In the genomic region with DNA sequence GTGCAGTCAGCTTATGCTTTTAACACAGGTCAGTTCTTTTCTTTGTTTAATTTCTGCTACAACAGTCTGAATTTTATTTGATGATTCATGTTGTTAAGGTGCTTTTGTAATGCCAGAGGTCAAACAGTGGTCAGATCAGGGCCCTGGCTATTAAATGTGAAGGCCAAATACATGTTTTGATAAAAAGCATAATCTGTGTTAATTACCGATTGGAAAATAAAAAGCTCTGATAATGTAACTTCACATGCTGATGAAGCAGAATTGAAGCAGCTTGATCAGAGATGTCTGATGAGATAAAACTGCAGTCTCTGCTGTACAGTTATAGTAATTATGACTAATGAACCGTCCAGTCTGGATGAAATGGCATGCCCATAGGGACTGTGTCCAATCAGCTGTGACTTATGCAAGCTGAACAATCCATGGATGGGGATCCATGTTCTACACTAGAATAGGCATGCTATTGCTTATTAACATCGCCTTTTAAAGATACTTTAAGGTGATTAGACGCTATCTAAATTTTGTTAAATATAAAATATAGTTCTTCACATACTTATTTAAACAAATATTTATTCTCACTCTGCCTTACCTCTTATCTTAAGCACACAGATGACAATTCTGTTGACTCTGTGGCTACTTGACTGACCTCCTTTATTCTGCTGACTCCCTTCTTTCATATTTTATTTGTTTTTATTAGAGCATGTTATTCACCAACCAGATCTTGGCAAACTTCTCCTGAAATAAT, we compare ENCODE assay signal across 19 mouse cellular contexts. TPM values are rescaled to one million over a fixed set of nuclear protein-coding genes. Genes with fewer than 3 reads are reported as not detected.
DNase-seq lines count a peak whose midpoint lies in the region; ATAC-seq and TF ChIP-seq lines count a peak whose summit lies in the region.
"Had no signal": no experiment of that assay in that cellular context is flagged by ENCODE, and none has a peak within 500 bp of the region (broad histone marks: within the 10 kb centered on the region; RNA-seq: fewer than 3 reads in every experiment).

No protein-coding gene starts in this region.

- H3K27ac ChIP-seq in midbrain, embryonic 14.5 days (replicated peaks; ENCODE audit: low read depth, low read length), result peak overlapping the region; percentile 47
- no peak overlapping the region for H3K27ac ChIP-seq in midbrain, embryonic 11.5 days (ENCODE audit: low read depth, low read length)
- no peak overlapping the region for H3K27ac ChIP-seq in liver, postnatal 0 days (ENCODE audit: low read depth)
- H3K27ac ChIP-seq: forebrain, embryonic 12.5 days; intestine, embryonic 15.5 days; kidney, postnatal 0 days had no signal

- no peak overlapping the region for H3K9ac ChIP-seq in midbrain, embryonic 14.5 days (replicated peaks; ENCODE audit: low read length)
- no peak overlapping the region for H3K9ac ChIP-seq in midbrain, embryonic 11.5 days (ENCODE audit: low read length)
- H3K9ac ChIP-seq in liver, postnatal 0 days (replicated peaks), result no peak overlapping the region
- H3K9ac ChIP-seq: forebrain, embryonic 12.5 days; intestine, embryonic 15.5 days; lung, embryonic 14.5 days had no signal

- no peak for TF ChIP-seq EP300 in liver, postnatal 0 days (IDR thresholded peaks at IDR 0.05; ENCODE audit: low read depth)

- no peak overlapping the region for H3K4me3 ChIP-seq in midbrain, embryonic 14.5 days (replicated peaks; ENCODE audit: low read depth, low read length)
- H3K4me3 ChIP-seq in midbrain, embryonic 11.5 days (ENCODE audit: low read depth, low read length), result no peak overlapping the region
- no peak overlapping the region for H3K4me3 ChIP-seq in liver, postnatal 0 days (ENCODE audit: low read depth, low read length)
- H3K4me3 ChIP-seq: forebrain, embryonic 12.5 days; intestine, embryonic 15.5 days had no signal

- ATAC-seq in midbrain, embryonic 14.5 days (ENCODE audit: low FRiP score, low TSS enrichment), result no peak
- no peak for ATAC-seq in midbrain, embryonic 11.5 days (ENCODE audit: low FRiP score)
- ATAC-seq in erythroblast, adult 5-6 weeks (replicated peaks; ENCODE audit: low FRiP score, poor library complexity, severe bottlenecking), result peak; percentile 33; the same call in 1 of the 2 replicates
- ATAC-seq in liver, postnatal 0 days, result peak; percentile 62
- ATAC-seq: intestine, embryonic 15.5 days had no signal

- no peak for TF ChIP-seq CTCF in liver, postnatal 0 days (IDR thresholded peaks at IDR 0.05; ENCODE audit: low read depth)

- no peaks in the 10 kb centered on the region for H3K9me3 ChIP-seq in midbrain, embryonic 14.5 days (ENCODE audit: control insufficient read depth, low read length)
- H3K9me3 ChIP-seq in midbrain, embryonic 11.5 days (ENCODE audit: control insufficient read depth, low read length), result no peaks in the 10 kb centered on the region
- H3K9me3 ChIP-seq in liver, postnatal 0 days (ENCODE audit: low read length), result no peaks in the 10 kb centered on the region
- H3K9me3 ChIP-seq: forebrain, embryonic 12.5 days; intestine, embryonic 15.5 days had no signal

- H3K27me3 ChIP-seq in midbrain, embryonic 14.5 days (ENCODE audit: control insufficient read depth, insufficient read depth, low read length), result no peaks in the 10 kb centered on the region
- no peaks in the 10 kb centered on the region; the same call in 1 of the 2 replicates for H3K27me3 ChIP-seq in midbrain, embryonic 11.5 days (ENCODE audit: control insufficient read depth, insufficient read depth, low read length)
- no peaks in the 10 kb centered on the region for H3K27me3 ChIP-seq in liver, postnatal 0 days (ENCODE audit: insufficient read depth, low read length)
- H3K27me3 ChIP-seq: intestine, embryonic 15.5 days had no signal

- H3K4me2 ChIP-seq in midbrain, embryonic 14.5 days (ENCODE audit: low read length), result peak overlapping the region; percentile 5; the same call in 1 of the 2 replicates
- H3K4me2 ChIP-seq in midbrain, embryonic 11.5 days, result no peak overlapping the region
- H3K4me2 ChIP-seq in liver, postnatal 0 days (ENCODE audit: low read depth, low read length), result no peak overlapping the region
- H3K4me2 ChIP-seq: forebrain, embryonic 12.5 days; intestine, embryonic 15.5 days; lung, embryonic 14.5 days had no signal

- no peak for DNase-seq in midbrain, embryonic 14.5 days
- DNase-seq in midbrain, embryonic 11.5 days (ENCODE audit: low spot score, missing footprints), result no peak
- DNase-seq in liver, postnatal 0 days, result no peak
- no peak for DNase-seq in layer of hippocampus, postnatal 25 days (ENCODE audit: extremely low spot score in 1 of 2, low spot score in 1 of 2)
- DNase-seq in gastrocnemius, adult 8-10 months (ENCODE audit: low spot score in 2 of 2), result no peak
- DNase-seq in lung, postnatal 25 days (ENCODE audit: low spot score), result no peak
- DNase-seq: adrenal gland, adult 8-10 months; cerebellum, postnatal 10 days; layer of hippocampus, adult 9-11 months; lung, embryonic 14.5 days; right cerebral cortex, postnatal 14 days; thymus, adult 18-20 months had no signal

- no peaks in the 10 kb centered on the region for H3K36me3 ChIP-seq in midbrain, embryonic 14.5 days (ENCODE audit: control insufficient read depth, insufficient read depth, low read length)
- no peaks in the 10 kb centered on the region for H3K36me3 ChIP-seq in midbrain, embryonic 11.5 days (ENCODE audit: control insufficient read depth, insufficient read depth, low read length)
- no peaks in the 10 kb centered on the region for H3K36me3 ChIP-seq in liver, postnatal 0 days (replicated peaks; ENCODE audit: insufficient read depth, low read length)
- H3K36me3 ChIP-seq: forebrain, embryonic 12.5 days; intestine, embryonic 15.5 days had no signal

- H3K4me1 ChIP-seq in midbrain, embryonic 14.5 days (ENCODE audit: control insufficient read depth, insufficient read depth, low read length), result peaks cover 21% of the 10 kb centered on the region
- H3K4me1 ChIP-seq in midbrain, embryonic 11.5 days (ENCODE audit: control insufficient read depth, insufficient read depth, low read length), result peaks cover 11% of the 10 kb centered on the region; the same call in 1 of the 2 replicates
- no peaks in the 10 kb centered on the region for H3K4me1 ChIP-seq in liver, postnatal 0 days (ENCODE audit: insufficient read depth)

- 49% methylated on average over 4 of the region's 4 CpGs for WGBS in midbrain, embryonic 14.5 days
- 84% methylated on average over 4 of the region's 4 CpGs for WGBS in midbrain, embryonic 11.5 days
- WGBS in liver, postnatal 0 days (ENCODE audit: insufficient replicate concordance), result 79% methylated on average over 4 of the region's 4 CpGs

RNA-seq across cellular contexts. Expression of gene Mab21l2, which starts 12.0 kb away (rescaled TPM):
- 88.5 and 106 TPM in 2 replicates for polyA plus RNA-seq in midbrain, embryonic 14.5 days (2014; fragmentation: Nextera tagmentation; extraction: Ambion mirVana)
- polyA plus RNA-seq in midbrain, embryonic 11.5 days (2014; fragmentation: Nextera tagmentation; extraction: Ambion mirVana), result 107 and 123 TPM in 2 replicates
- not detected in 2 replicates for total RNA-seq in erythroblast, adult 5-6 weeks (2015; ENCODE audit: low replicate concordance)
- not detected in 2 replicates for total RNA-seq in erythroblast, adult 5-6 weeks (2017; ENCODE audit: low replicate concordance)
- polyA plus RNA-seq in liver, postnatal 0 days (2015; fragmentation: Nextera tagmentation; extraction: Ambion mirVana), result 0.26 and 0.28 TPM in 2 replicates
- not detected for total RNA-seq in layer of hippocampus, postnatal 25 days (2021)
- total RNA-seq in gastrocnemius, adult 8-10 months (2022), result not detected
- total RNA-seq: granulocyte monocyte progenitor cell, adult 5-6 weeks; left cerebral cortex, postnatal 36 days; neutrophil, adult 5-6 weeks had no signal

Comparison
In these comparisons a context has a peak if more than half of its experiments do, and no peak if none do; other contexts are left out.
1. ATAC-seq: peak in erythroblast, adult 5-6 weeks (single experiment) and liver, postnatal 0 days (single experiment); none in midbrain, embryonic 14.5 days (single experiment) and midbrain, embryonic 11.5 days (single experiment).